Mouse (Mus musculus) layer of hippocampus, postnatal 25 days (tissue): Measurements from ENCODE around the gene Parp12. TPM values are rescaled to one million over a fixed set of nuclear protein-coding genes. Genes with fewer than 3 reads are reported as not detected.

Source experiments
- DNase-seq, 2 experiments: peaks; one replicate each; pipeline ENCODE4 v3.0.0; 2022; ENCODE audit warnings: mixed read lengths in 2 of 2, low spot score in 1 of 2; ENCODE audit errors: extremely low spot score in 1 of 2
- total RNA-seq, 2 experiments: library from RNA; stranded (reverse); gene quantifications; 2 replicates each; pipeline ENCODE4 v1.2.3; 2021

Gene Parp12
- total RNA-seq = 1 to 10 TPM; 4.6 to 6.0 TPM

GRCm38 (mm10) chr6:39117584-39118455 lies at the start of gene Parp12:
Gene Parp12, minus strand, starts transcription at chr6:39118349.
- peak; percentile 32 to 37 for DNase-seq

- DNase-seq = no peak
These were observed 46.7 kb upstream of the Parp12 start for GRCm38 (mm10) chr6:39164891-39165290.

DNA sequence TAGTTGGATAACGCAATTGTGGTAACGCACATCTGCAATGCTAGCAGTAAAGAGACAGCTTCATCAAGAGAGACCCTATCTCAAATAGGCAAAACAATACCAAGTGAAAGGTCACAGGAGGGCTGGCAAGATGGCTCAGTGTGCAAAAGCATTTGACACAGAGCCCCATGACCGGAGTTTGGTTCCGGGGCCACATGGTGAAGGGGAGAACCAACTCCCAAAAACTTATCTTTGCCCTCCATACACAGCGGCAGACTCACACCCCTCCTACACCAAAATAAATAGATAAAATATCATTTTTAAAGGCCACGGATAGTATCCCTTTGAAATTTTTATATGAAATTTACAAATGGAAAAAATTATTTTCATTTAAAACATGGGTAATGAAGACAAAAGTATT lies 43.8 kb upstream of the Parp12 start:
- DNase-seq = no peak

DNA sequence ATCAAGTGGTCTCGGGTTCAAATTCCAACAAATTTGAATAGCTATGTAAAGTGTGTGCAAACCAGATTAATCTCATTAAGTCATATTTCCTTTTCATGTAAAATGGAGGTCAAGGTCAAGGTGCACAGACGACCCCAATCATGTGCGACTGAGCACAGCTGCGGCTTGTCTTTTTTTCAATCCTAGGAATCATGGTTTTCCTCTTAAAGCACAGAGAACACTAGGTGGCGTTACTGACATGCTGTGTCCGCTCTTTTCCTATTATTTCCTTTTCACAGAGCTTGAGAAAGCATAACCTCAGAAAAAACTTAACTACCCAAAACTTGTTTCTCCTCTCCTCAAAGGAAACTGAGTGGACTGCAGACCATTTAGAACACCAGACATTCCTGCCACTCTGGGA lies 27.9 kb upstream of the Parp12 start:
- DNase-seq = no peak

GRCm38 (mm10) chr6:39132556-39132955 lies 14.4 kb upstream of the Parp12 start:
- no peak for DNase-seq

- DNase-seq = no peak
These were observed 13.3 kb upstream of the Parp12 start for GRCm38 (mm10) chr6:39131480-39131879.

DNA sequence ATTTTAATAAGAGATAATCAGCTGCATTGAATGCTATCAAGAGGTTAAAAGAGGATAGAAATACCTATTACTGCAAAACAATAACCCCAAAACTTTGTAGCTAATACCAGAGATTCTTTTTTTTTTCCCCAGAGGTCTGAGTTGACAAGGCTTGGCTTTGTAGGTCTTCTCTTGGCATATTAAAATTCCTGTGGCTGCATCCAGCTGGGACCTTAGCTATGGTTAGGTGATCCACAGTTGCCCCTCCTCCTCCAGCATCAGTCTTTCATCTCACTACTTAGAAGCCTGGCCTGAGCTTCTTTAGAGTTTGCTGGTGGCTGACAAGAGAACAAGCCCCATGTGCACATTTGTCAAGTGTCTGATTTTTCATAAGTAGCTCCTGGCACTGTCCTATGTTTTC lies 6.6 kb upstream of the Parp12 start:
- no peak for DNase-seq

DNA sequence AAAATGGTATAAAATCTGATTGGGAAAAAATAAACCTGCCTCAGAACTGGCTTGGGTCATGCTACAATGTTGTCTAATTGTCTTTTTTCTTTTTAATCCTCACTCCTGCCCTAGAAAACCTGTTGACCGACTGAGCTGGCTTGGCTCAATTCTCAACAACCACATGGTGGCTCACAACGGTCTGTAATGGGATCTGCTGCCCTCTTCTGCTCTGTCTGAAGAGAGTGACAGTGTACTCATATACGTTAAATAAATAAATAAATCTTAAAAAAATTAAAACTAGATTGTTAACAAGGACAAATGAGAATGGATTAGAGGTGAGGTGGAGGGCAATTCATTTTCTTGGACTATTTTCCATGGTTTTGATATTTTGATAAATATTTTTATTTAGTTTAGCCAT lies 2.5 kb upstream of the Parp12 start:
- DNase-seq = no peak

- DNase-seq = no peak
These were observed 320 bp upstream of the Parp12 start for GRCm38 (mm10) chr6:39118456-39118881.

DNA sequence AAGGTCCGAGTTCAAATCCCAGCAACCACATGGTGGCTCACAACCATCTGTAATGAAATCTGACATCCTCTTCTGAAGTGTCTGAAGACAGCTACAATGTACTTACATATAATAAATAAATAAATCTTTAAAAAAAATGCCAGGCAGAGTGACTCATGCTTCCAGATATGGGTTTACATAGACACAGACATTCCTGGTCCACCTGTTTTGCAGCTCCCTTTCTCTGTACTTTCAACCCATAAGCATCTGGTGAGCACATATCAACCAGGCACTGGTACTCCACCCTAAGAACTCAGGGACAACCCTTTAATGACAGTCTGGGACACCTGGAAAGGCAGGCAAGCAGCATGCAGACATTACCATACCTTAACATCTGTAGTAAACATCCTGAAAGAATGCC lies 2.7 kb downstream of the Parp12 start:
- no peak for DNase-seq

GRCm38 (mm10) chr6:39113141-39113540 lies 5.0 kb downstream of the Parp12 start:
- no peak for DNase-seq

- DNase-seq = no peak
These were observed 5.4 kb downstream of the Parp12 start for GRCm38 (mm10) chr6:39112701-39113100.

GRCm38 (mm10) chr6:39106812-39107211 lies 11.3 kb downstream of the Parp12 start:
- no peak for DNase-seq

GRCm38 (mm10) chr6:39104631-39105030 lies 13.5 kb downstream of the Parp12 start:
- DNase-seq = no peak

GRCm38 (mm10) chr6:39076498-39076897 lies 41.7 kb downstream of the Parp12 start:
- no peak for DNase-seq

DNA sequence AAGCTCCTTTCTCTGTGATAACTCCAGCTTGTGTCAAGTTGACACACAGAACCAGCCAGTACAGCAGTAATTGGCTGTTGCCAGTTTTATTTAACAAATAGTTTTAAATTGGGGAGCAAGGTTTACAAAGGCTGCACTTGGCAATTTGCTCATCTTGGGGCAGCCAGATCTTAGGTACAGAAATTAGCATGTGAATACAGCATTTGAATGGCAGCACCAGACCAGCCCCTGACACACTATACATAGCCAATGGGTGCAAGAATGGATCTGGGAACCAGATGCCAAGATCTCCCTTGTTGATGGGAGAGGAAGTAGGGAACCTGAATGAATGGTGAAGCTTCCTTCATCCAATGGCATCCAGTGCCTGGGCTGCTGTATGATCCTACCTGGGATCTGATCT lies 44.0 kb downstream of the Parp12 start:
- DNase-seq = no peak

- DNase-seq = no peak
These were observed 45.5 kb downstream of the Parp12 start for GRCm38 (mm10) chr6:39072664-39073063.

DNA sequence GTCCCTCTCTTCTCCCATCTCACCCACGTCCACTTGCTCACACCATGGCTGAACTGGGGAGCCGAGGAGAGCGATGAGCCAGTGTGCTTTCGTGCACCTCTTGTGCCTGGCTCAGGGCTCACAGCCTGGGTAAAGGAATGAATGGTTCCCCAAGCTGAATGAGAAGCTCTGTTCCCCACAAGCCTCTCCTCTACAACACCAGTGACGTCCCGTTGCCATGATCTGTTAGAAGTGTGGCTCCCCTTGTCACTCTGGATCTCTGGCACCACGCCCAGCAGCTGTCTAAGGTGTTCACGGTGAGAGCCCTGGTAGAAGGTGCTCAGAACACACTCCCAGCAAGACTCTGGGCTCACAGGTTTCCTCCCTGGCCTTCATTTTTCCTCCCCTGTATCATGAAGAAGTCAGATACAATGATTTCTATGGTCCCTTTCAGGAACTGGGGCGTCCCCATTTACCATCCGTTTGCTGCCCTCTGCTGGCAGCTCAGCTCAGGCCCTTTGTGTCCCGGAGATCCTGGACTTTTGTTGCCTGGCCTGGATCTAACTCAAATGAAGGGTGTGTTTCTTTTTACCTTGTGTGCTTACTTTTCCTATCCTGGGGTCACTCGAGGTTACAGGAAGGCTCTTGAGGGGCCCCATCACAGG lies 51.1 kb downstream of the Parp12 start:
- DNase-seq = peak; percentile 77 to 93

DNA sequence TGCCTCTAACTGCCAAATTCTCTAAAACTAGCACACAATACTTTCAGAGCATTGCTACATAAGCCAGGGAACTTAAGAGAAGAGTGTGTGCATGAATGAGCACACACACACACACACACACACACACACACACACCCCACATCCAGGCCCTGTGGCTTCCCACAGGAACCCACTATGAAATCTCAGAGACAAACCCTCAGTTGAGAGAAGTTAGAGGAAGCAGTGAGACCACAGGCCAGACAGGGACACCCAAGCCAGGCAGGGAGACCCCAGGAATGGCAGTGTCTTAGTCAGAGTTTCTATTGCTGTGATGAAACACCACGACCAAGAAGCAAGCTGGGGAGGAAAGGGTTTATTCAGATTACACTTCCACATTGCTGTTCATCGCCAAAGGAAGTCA lies 54.6 kb downstream of the Parp12 start:
- DNase-seq = no peak

DNA sequence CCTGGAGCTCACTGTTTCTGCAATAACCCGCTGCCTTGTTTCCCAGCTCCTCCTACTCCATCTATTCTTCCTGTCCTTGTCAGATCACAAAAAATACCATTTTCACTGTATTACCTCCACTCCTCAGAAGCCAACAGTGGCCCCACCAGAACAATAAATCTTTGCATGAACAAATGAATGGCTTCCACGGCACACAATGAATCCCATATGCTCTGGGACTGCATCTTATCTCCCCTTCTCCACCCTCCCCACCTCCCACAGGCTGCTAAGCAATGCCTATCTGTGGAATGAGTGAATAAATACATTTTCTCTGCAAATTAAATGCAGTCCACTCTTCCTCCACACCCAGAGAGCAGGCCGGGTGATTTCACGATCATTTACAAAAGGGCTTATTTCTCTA lies 57.0 kb downstream of the Parp12 start:
- no peak for DNase-seq

DNA sequence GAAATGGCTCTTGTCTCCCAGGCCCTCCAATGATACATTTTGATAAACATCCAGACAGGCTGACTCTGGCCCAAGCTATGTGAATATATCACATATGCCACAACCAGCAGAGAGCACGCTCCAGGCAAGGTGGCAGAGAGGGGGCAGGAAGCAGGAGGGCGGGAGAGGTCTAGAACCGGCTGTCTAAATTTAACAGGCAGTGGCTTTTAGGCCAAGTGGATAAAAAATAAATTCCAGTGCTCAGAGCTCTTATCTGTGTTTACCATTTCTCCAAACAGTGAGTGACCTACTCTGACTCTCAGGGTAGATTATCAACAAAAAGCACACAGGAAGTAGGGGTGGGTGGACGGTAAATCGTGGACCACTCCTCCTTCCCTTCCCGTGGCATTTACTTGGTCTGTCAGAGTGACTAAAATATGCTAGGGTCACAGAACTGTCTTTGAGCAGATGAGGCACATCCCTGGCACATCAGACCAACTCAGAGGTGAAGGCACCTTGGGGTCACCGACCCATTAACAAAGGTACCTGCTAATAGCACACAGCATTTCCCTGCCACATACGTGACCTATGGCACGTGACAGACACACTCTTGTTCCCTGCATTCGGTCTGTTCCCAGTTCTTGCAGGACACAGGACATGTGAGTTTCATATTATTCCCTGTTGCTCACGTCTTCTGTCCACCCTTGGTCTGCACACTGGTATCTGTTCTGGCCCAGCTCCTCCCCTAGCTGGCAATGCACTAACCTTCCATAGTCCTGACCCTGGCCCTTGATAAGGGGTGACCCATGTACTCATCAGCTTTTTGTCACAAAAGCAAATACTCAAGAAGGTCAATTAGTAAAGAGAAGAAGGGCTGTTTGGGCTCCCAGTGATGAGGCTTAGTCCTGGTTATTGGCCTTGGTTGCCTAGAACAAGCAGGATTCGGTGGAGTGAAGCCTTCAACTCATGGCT lies 58.3 kb downstream of the Parp12 start:
- DNase-seq = no peak
